Mouse (Mus musculus) G1E-ER4 (cell line): ENCODE data around the gene Spock1. TPM values are rescaled to one million over a fixed set of nuclear protein-coding genes. Genes with fewer than 3 reads are reported as not detected.

ENCODE experiments used
- GATA1 ChIP-seq: IDR thresholded peaks from one replicate; pipeline ENCODE4 v1.8.0; 2012; ENCODE audit warnings: low read length, inconsistent platforms
- polyA plus RNA-seq: library from polyadenylated mRNA; stranded (reverse); fragments of >175 nt; gene quantifications from 2 replicates; pipeline ENCODE4 v1.2.3, GENCODE M21; 2012

Gene Spock1
- polyA plus RNA-seq, 1 experiment, result not detected

GRCm38 (mm10) chr13:57671919-57672318 lies 236.2 kb downstream of the Spock1 start:
- no peak for TF ChIP-seq GATA1

- no peak for TF ChIP-seq GATA1
These were observed 236.8 kb downstream of the Spock1 start for GRCm38 (mm10) chr13:57671322-57671721.

GRCm38 (mm10) chr13:57667621-57668020 lies 240.5 kb downstream of the Spock1 start:
- TF ChIP-seq GATA1, result no peak

GRCm38 (mm10) chr13:57666173-57666842 lies 241.8 kb downstream of the Spock1 start:
- no peak for TF ChIP-seq GATA1

GRCm38 (mm10) chr13:57662554-57662953 lies 245.6 kb downstream of the Spock1 start:
- TF ChIP-seq GATA1, result no peak

GRCm38 (mm10) chr13:57660523-57660922 lies 247.6 kb downstream of the Spock1 start:
- TF ChIP-seq GATA1, result no peak

- no peak for TF ChIP-seq GATA1
These were observed 248.3 kb downstream of the Spock1 start for GRCm38 (mm10) chr13:57659872-57660271.

GRCm38 (mm10) chr13:57656606-57657005 lies 251.5 kb downstream of the Spock1 start:
- TF ChIP-seq GATA1, result no peak

GRCm38 (mm10) chr13:57654362-57654761 lies 253.8 kb downstream of the Spock1 start:
- no peak for TF ChIP-seq GATA1

- no peak for TF ChIP-seq GATA1
These were observed 256.9 kb downstream of the Spock1 start for GRCm38 (mm10) chr13:57651236-57651635.

GRCm38 (mm10) chr13:57648784-57649183 lies 259.3 kb downstream of the Spock1 start:
- TF ChIP-seq GATA1, result no peak

- TF ChIP-seq GATA1, result no peak
These were observed 260.7 kb downstream of the Spock1 start for GRCm38 (mm10) chr13:57647456-57647855.

GRCm38 (mm10) chr13:57643036-57643435 lies 265.1 kb downstream of the Spock1 start:
- TF ChIP-seq GATA1, result no peak

GRCm38 (mm10) chr13:57641649-57642048 lies 266.5 kb downstream of the Spock1 start:
- no peak for TF ChIP-seq GATA1

- TF ChIP-seq GATA1, result no peak
These were observed 267.2 kb downstream of the Spock1 start for GRCm38 (mm10) chr13:57640968-57641367.

- no peak for TF ChIP-seq GATA1
These were observed 269.3 kb downstream of the Spock1 start for GRCm38 (mm10) chr13:57638820-57639219.

GRCm38 (mm10) chr13:57637606-57638132 lies 270.5 kb downstream of the Spock1 start:
- TF ChIP-seq GATA1, result no peak
